Mouse (Mus musculus) central nervous system, embryonic 14 days (tissue): ENCODE data around the gene Rnf133. TPM values are rescaled to one million over a fixed set of nuclear protein-coding genes. Genes with fewer than 3 reads are reported as not detected.

ENCODE experiments used
- polyA plus RNA-seq: library from polyadenylated mRNA; depleted of rRNA; stranded (reverse); fragments of >200 nt; gene quantifications from 2 replicates; pipeline ENCODE4 v1.2.3, GENCODE M21; 2012; rRNA removed

The Rnf133 gene
- polyA plus RNA-seq: 0.06 and 0.09 TPM in 2 replicates

DNA sequence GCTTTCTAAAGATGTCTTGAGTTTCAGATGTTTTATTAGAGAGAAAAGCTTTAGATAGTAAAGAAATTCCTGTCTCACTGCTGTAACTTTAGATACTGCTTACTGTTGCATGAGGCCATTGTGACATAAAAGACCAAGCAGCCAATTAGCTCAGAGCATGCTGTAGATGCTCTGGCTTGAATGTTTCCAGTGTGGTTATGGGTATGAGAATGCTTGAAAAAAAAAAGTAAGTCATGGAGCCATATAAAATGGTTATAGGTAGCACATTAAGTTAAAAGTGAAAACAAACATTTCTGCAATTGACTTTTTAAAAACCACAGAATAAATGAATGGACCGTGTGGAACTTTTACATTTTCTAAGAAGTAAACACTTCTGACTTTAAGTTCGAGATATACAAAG is at the start of gene Rnf133:
Rnf133 (minus strand) TSS at position 101 of the 400 bp plus-strand sequence.

DNA sequence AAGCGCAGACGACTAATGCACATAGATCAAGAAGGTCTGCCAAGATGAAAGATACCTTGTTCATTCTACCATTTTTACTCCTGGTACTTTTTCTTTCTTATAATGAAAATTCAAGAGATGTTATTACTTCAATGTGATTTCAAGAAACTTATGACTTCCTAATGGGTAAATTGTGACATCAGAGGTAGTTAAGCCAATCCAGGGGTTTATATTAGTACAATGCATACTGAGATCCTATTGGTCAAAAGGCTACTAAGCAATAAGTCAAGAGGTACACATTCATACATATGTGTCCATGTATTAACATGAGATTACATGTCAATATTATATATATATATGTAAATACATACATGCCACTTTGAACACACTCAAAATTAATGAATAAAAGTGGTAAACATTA is 4.9 kb upstream of the Rnf133 start, which contains the start of gene Rnf148:
Rnf148 (minus strand) TSS at position 101 of the 400 bp plus-strand sequence.

Other genes starting within 250 kb of the Rnf133 start
- gene Rnf148, start 4.8 kb upstream of the Rnf133 start, polyA plus RNA-seq: 0.04 TPM in 1 of 2 replicates, not detected in the other
- 5.4 and 6.3 TPM in 2 replicates for gene Cadps2, start 189.1 kb upstream of the Rnf133 start, polyA plus RNA-seq